Mouse (Mus musculus): ENCODE measurements around the gene Dctpp1. TPM values are rescaled to one million over a fixed set of nuclear protein-coding genes. Genes with fewer than 3 reads are reported as not detected.

Dctpp1 gene
- 253 and 266 TPM in 2 replicates for polyA plus RNA-seq (2014; fragmentation: Nextera tagmentation; extraction: Ambion mirVana)

DNA sequence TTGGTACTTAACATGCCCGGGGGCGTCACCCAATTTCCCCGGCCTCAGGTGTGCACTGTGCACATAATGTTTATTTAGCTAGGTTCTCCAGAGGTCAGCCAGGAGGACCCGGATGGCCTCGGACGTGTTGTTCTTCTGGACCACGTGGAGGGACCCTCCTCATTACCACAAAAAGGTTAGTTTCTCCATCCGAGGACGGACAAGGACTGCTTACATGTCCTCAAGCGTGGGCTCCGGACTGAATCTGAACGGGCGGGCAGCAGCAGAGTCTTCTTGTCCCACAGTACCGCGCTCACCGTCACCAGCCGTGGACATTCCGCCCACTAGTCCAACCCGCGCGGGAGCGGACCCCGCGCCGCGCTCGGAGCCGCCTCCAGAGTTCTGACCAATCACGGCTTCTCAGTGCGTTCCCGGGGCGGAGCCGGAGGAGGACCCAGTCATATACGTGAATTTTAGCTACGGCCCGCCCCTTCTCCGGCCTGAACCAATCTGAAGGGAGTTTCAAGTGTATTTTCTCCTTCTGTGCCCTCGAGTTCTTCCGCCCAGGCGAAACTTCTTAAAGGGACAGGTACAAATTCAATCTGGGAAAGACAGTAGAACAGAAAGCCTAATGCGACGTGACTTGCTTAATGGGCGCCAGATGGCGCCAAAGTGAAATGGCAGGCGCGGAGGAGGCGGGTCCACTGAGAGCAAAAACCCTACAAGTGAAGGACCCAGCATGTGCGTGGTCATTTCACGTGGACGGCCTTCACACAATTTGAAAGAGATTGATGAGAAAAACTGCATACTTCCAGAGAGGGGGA, at the start of gene Dctpp1:
Gene Dctpp1, minus strand, starts transcription at position 401 of the 803 bp plus-strand sequence.
- peak; percentile 98 for DNase-seq (ENCODE audit: low spot score)
- Histone ChIP-seq H3K4me2 (ENCODE audit: low read depth, low read length) (peak within 1 kb of the TSS; percentile 69), H3K9ac (replicated peaks; ENCODE audit: low read length) (peak within 1 kb of the TSS; percentile 67), H3K27me3 (ENCODE audit: control insufficient read depth, insufficient read depth, low read length) (no peaks in the 10 kb centered on the region), H3K4me1 (ENCODE audit: control insufficient read depth, insufficient read depth, low read length) (no peaks in the 10 kb centered on the region), H3K9me3 (replicated peaks; ENCODE audit: control insufficient read depth, low read length) (no peaks in the 10 kb centered on the region), H3K4me3 (ENCODE audit: low read depth, low read length) (peak within 1 kb of the TSS; percentile 56), H3K36me3 (replicated peaks; ENCODE audit: control insufficient read depth, insufficient read depth, low read depth, low read length) (no peaks in the 10 kb centered on the region), H3K27ac (replicated peaks; ENCODE audit: low read depth, low read length) (no peak within 1 kb of the TSS)
- under 1% methylated on average over 50 of the region's 50 CpGs for WGBS
- peak; percentile 97 for ATAC-seq (replicated peaks; ENCODE audit: insufficient number of reproducible peaks, low FRiP score, low TSS enrichment, low read depth)

DNA sequence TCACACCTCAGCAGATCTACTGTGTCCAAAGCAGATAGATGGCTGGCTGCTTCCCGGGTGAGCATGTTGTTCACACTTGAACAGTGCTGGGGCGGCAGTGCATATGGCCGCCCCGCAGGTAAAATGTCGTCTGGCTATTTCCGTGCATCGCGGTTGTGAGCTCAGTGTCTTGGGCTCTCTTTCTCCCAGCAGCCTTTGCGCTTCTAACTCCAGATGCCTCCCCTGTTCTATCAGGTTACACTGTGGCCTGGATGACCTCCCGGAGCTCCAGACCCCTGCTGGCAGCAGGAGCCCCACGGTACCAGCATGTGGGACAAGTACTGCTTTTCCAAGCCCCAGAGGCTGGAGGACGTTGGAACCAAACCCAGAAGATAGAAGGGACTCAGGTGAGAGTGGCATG, 49.4 kb upstream of the Dctpp1 start:
- no peaks in the 10 kb centered on the region for H3K9me3 ChIP-seq (replicated peaks; ENCODE audit: control insufficient read depth, low read length)
- no peak for ATAC-seq (replicated peaks; ENCODE audit: insufficient number of reproducible peaks, low FRiP score, low TSS enrichment, low read depth)

DNA sequence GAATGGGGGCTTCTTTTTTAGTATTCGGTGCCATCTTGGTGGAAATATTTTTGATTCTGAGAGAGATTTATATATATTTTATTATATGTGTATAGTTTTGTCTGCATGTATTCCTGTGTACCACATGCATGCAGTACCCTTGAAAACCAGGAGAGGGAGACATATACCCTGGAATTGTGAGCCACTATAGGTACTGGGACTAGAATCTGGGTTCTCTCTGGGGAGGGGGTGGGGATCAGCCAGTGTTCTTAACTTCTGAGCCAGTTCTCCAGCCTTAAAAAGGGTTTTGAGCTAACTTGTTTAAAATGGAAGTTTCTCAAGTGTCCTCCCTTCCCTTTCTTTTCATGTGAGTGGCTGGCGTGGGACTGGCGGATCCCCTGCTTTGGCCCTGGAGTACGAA, 48.4 kb upstream of the Dctpp1 start:
- Histone ChIP-seq H3K27ac (replicated peaks; ENCODE audit: low read depth, low read length) (no peak overlapping the region), H3K4me2 (ENCODE audit: low read depth, low read length) (no peak overlapping the region), H3K27me3 (ENCODE audit: control insufficient read depth, insufficient read depth, low read length) (no peaks in the 10 kb centered on the region), H3K36me3 (replicated peaks; ENCODE audit: control insufficient read depth, insufficient read depth, low read depth, low read length) (no peaks in the 10 kb centered on the region), H3K9ac (replicated peaks; ENCODE audit: low read length) (no peak overlapping the region), H3K4me3 (ENCODE audit: low read depth, low read length) (no peak overlapping the region), H3K4me1 (ENCODE audit: control insufficient read depth, insufficient read depth, low read length) (no peaks in the 10 kb centered on the region; the same call in 1 of the 2 replicates), H3K9me3 (replicated peaks; ENCODE audit: control insufficient read depth, low read length) (no peaks in the 10 kb centered on the region)
- peak; percentile 83 for DNase-seq (ENCODE audit: low spot score)
- no peak; the same call in 1 of the 2 replicates for ATAC-seq (replicated peaks; ENCODE audit: insufficient number of reproducible peaks, low FRiP score, low TSS enrichment, low read depth)
- WGBS: 67% methylated on average over 4 of the region's 4 CpGs

More for the DNA sequence above, 49.4 kb upstream of the Dctpp1 start:
- 63% methylated on average over 12 of the region's 12 CpGs for WGBS
- Histone ChIP-seq H3K27me3 (ENCODE audit: control insufficient read depth, insufficient read depth, low read length) (no peaks in the 10 kb centered on the region), H3K4me1 (ENCODE audit: control insufficient read depth, insufficient read depth, low read length) (no peaks in the 10 kb centered on the region; the same call in 1 of the 2 replicates), H3K36me3 (replicated peaks; ENCODE audit: control insufficient read depth, insufficient read depth, low read depth, low read length) (no peaks in the 10 kb centered on the region), H3K27ac (replicated peaks; ENCODE audit: low read depth, low read length) (no peak overlapping the region), H3K9ac (replicated peaks; ENCODE audit: low read length) (no peak overlapping the region), H3K4me2 (ENCODE audit: low read depth, low read length) (no peak overlapping the region), H3K4me3 (ENCODE audit: low read depth, low read length) (no peak overlapping the region)
- no peak for DNase-seq (ENCODE audit: low spot score)

DNA sequence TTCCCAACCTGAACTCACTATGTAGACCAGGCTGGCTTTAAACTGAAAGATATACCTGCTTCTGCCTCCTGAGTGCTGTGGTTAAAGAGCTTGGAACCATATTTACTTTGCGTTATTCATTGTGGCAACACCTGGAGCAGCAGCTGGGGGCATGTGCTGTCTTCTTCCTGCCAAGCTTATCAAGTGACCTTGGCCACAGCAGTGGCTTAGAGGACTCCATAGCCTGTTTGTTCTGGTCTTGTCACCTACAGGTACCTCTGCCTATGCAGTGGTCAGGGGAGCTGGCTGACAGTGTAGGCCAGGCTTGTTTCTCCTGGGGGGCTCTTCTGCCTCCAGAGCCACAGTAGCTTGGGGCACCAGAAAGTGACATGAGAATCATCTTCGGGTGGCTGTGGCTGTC, 47.9 kb upstream of the Dctpp1 start:
- Histone ChIP-seq H3K9ac (replicated peaks; ENCODE audit: low read length) (no peak overlapping the region), H3K4me1 (ENCODE audit: control insufficient read depth, insufficient read depth, low read length) (no peaks in the 10 kb centered on the region; the same call in 1 of the 2 replicates), H3K4me2 (ENCODE audit: low read depth, low read length) (no peak overlapping the region), H3K27ac (replicated peaks; ENCODE audit: low read depth, low read length) (no peak overlapping the region), H3K36me3 (replicated peaks; ENCODE audit: control insufficient read depth, insufficient read depth, low read depth, low read length) (no peaks in the 10 kb centered on the region), H3K4me3 (ENCODE audit: low read depth, low read length) (no peak overlapping the region), H3K27me3 (ENCODE audit: control insufficient read depth, insufficient read depth, low read length) (no peaks in the 10 kb centered on the region), H3K9me3 (replicated peaks; ENCODE audit: control insufficient read depth, low read length) (no peaks in the 10 kb centered on the region)
- WGBS: 89% methylated on average over 2 of the region's 2 CpGs
- DNase-seq (ENCODE audit: low spot score) (no peak), ATAC-seq (replicated peaks; ENCODE audit: insufficient number of reproducible peaks, low FRiP score, low TSS enrichment, low read depth) (no peak)

DNA sequence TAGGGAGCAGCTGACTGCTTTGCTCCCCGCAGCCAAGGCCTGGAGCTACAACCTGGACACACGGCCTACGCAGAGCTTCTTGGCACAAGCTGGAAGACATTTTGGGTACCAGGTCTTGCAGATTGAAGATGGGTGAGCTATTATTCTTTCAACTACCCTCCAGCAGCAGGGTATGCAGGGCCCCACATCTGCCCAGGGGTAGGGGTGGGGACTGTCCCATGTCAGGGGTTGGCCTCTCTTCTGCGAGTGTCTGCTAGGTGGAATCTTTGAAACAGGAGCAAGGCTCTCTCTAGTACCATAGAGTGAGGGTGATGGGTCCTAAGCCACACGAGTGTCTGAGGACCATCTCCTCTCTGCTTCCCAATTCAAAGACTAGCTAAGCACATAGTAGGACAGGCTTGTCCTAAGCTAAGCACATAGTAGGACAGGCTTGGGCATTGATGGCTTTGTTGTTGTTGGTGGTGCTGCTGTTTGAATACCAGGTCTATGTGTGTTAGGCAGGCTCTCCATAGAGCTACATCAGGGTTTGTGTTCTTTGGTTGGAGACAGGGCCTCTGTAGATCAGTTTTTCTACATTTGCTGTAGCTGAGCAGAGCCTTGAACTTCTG, 37.2 kb upstream of the Dctpp1 start:
- DNase-seq (ENCODE audit: low spot score) (no peak), ATAC-seq (replicated peaks; ENCODE audit: insufficient number of reproducible peaks, low FRiP score, low TSS enrichment, low read depth) (no peak)
- Histone ChIP-seq H3K9me3 (replicated peaks; ENCODE audit: control insufficient read depth, low read length) (no peaks in the 10 kb centered on the region), H3K27ac (replicated peaks; ENCODE audit: low read depth, low read length) (no peak overlapping the region), H3K4me3 (ENCODE audit: low read depth, low read length) (no peak overlapping the region), H3K9ac (replicated peaks; ENCODE audit: low read length) (no peak overlapping the region), H3K27me3 (ENCODE audit: control insufficient read depth, insufficient read depth, low read length) (no peaks in the 10 kb centered on the region), H3K4me1 (ENCODE audit: control insufficient read depth, insufficient read depth, low read length) (no peaks in the 10 kb centered on the region), H3K4me2 (ENCODE audit: low read depth, low read length) (no peak overlapping the region), H3K36me3 (replicated peaks; ENCODE audit: control insufficient read depth, insufficient read depth, low read depth, low read length) (no peaks in the 10 kb centered on the region)
- WGBS: 95% methylated on average over 5 of the region's 5 CpGs

DNA sequence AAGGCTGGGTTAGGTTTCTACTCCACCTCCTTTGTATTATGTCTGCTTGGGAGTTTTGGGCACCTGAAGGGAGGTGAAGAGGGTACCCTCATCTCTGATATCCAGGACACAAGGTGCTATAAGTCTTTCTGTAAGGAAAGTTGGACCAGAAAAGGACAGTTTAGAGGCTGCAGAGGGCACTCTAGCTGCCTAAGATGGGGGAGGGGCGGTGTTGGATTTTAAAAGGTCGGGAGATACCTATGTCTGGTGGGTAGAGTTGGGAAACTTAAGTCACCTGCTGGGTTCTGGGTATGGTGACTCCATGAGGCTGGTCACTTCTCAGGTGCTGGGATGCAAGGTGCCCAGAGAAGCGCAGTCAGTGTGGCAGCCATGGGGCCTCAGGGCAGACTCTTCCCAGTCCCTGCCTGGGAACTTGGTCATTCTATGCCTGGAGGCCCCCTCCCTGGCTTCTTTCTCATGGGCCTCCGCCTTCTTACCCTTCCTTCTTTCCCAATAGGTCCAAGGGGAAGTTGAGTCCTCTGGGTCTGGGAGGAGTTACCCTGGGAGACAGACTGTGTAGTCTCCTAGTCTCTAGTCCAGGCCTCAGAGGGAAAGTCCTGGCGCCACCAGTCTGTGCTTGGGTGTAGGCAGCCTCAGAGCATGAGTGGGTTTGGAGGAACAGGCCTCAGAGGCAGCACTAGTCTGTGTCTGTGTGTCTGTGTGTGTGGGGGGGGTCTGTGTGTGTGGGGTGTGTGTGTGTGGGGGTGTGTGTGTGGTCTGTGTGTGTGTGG, 36.5 kb upstream of the Dctpp1 start:
- H3K36me3 ChIP-seq (replicated peaks; ENCODE audit: control insufficient read depth, insufficient read depth, low read depth, low read length): no peaks in the 10 kb centered on the region
- H3K27ac ChIP-seq (replicated peaks; ENCODE audit: low read depth, low read length): no peak overlapping the region
- H3K4me3 ChIP-seq (ENCODE audit: low read depth, low read length): no peak overlapping the region
- H3K4me2 ChIP-seq (ENCODE audit: low read depth, low read length): no peak overlapping the region
- no peak overlapping the region for H3K9ac ChIP-seq (replicated peaks; ENCODE audit: low read length)
- WGBS: 76% methylated on average over 5 of the region's 5 CpGs
- H3K4me1 ChIP-seq (ENCODE audit: control insufficient read depth, insufficient read depth, low read length): no peaks in the 10 kb centered on the region
- DNase-seq (ENCODE audit: low spot score): no peak
- no peak for ATAC-seq (replicated peaks; ENCODE audit: insufficient number of reproducible peaks, low FRiP score, low TSS enrichment, low read depth)
- H3K27me3 ChIP-seq (ENCODE audit: control insufficient read depth, insufficient read depth, low read length): no peaks in the 10 kb centered on the region
- no peaks in the 10 kb centered on the region for H3K9me3 ChIP-seq (replicated peaks; ENCODE audit: control insufficient read depth, low read length)

DNA sequence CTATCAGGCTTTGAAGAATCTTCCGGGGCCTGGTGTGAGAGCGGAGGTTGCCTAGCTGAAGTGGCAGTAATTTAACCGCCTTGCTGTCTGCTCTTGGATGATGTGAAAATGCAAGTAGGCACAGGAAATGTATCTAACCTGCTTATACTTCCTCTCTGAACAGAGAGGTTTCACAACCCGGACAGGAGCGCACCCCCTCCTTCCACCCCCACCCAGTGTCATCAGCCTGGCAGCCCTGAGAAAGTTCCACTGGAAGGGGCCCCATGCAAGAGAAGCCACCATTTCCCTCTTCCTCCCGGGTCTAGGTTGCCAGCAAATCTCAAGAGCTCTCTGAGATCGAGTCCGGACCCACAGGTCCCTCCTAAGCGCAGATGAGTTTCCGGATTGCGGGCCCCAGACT, 35.6 kb upstream of the Dctpp1 start, which contains the start of gene Itgal:
Gene Itgal, plus strand, starts transcription at position 163 of the 400 bp plus-strand sequence.
- Histone ChIP-seq H3K4me3 (ENCODE audit: low read depth, low read length) (no peak within 1 kb of the TSS), H3K36me3 (replicated peaks; ENCODE audit: control insufficient read depth, insufficient read depth, low read depth, low read length) (no peaks in the 10 kb centered on the region), H3K9me3 (replicated peaks; ENCODE audit: control insufficient read depth, low read length) (no peaks in the 10 kb centered on the region), H3K4me1 (ENCODE audit: control insufficient read depth, insufficient read depth, low read length) (no peaks in the 10 kb centered on the region), H3K27ac (replicated peaks; ENCODE audit: low read depth, low read length) (no peak within 1 kb of the TSS), H3K4me2 (ENCODE audit: low read depth, low read length) (no peak within 1 kb of the TSS), H3K9ac (replicated peaks; ENCODE audit: low read length) (no peak within 1 kb of the TSS), H3K27me3 (ENCODE audit: control insufficient read depth, insufficient read depth, low read length) (no peaks in the 10 kb centered on the region)
- 81% methylated on average over 11 of the region's 11 CpGs for WGBS
- no peak for DNase-seq (ENCODE audit: low spot score)
- ATAC-seq (replicated peaks; ENCODE audit: insufficient number of reproducible peaks, low FRiP score, low TSS enrichment, low read depth): no peak

Data from embryonic facial prominence, embryonic 11.5 days (tissue).